Mouse (Mus musculus): ENCODE data around the gene Fxyd3. TPM values are rescaled to one million over a fixed set of nuclear protein-coding genes. Genes with fewer than 3 reads are reported as not detected.

Fxyd3 gene
- total RNA-seq, 1 experiment, result 3.2 TPM

DNA sequence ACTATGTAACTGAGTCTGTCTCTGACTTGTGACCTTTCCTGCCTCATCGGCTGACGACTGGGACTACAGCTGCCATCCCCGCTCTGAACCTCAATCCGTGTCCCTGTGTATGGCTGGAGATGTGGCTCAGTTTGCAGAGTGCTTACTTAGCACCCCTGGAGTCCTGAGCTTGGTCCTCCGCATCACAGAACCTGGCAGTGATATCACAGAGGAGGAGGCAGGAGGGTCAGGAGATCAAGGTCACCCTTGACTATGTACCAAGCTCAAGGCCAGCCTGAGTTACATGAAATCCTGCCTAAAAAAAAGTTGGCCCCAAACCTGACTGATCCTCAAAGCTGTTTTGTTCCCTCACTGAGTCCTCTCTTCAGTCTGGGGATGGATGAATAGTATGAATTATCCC is 18.8 kb downstream of the Fxyd3 start:
- no peak overlapping the region for H3K4me3 ChIP-seq (ENCODE audit: insufficient read depth in 1 of 2, low read depth in 1 of 2, low read length in 2 of 2, poor library complexity in 1 of 2, severe bottlenecking in 1 of 2)
- in situ Hi-C loops (cut with MboI; ENCODE audit: low sequenced_read_pairs in 2 of 2, unreplicated experiment in 2 of 2), result no loop called here
- no peak for DNase-seq (ENCODE audit: low read depth, low spot score)
- peaks cover 0 to 5% of the 10 kb centered on the region in 2 experiments; a peak in 2 of 4 replicates for H3K4me1 ChIP-seq (ENCODE audit: control insufficient read depth in 2 of 2, insufficient read depth in 2 of 2, low read length in 2 of 2, poor library complexity in 1 of 2)
- no peak for TF ChIP-seq HCFC1 (IDR thresholded peaks at IDR 0.05; ENCODE audit: borderline replicate concordance, insufficient read depth, low read length)
- no peak overlapping the region for H3K27ac ChIP-seq (ENCODE audit: insufficient read depth, low read depth, low read length, poor library complexity, severe bottlenecking)
- H3K9ac ChIP-seq (ENCODE audit: insufficient read depth, low read depth, low read length, poor library complexity, severe bottlenecking), result no peak overlapping the region
- H3K9me3 ChIP-seq (ENCODE audit: control insufficient read depth, insufficient read depth, low read depth, low read length), result no peaks in the 10 kb centered on the region
- H3K36me3 ChIP-seq (ENCODE audit: control insufficient read depth, insufficient read depth, low read length, poor library complexity, severe bottlenecking), result no peaks in the 10 kb centered on the region

DNA sequence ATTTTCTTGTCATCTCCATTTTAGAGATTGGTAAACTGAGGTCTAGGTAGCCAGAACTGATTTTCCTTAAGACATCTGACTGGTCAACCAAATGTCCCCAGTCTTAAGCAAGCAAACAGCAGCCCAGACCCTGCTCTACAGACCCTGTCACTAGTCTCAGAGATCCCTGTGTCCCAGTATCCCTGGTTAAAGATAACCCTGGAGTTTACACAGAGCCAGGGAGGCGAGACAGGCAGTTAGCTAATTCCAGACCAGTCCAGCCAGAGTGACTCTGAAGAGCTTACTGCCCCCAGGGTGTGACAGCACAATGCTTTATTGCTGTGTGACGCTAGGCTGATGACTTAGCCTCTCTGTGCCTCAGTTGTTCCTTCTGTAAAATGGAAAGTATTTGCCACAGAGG is 19.4 kb downstream of the Fxyd3 start, which contains the start of gene Fxyd1:
TSS of gene Fxyd1 (minus strand) at position 129 of the 400 bp plus-strand sequence.
- Histone ChIP-seq H3K4me1 (ENCODE audit: control insufficient read depth in 2 of 2, insufficient read depth in 2 of 2, low read length in 2 of 2, poor library complexity in 1 of 2) (peaks cover 0 to 7% of the 10 kb centered on the region in 2 experiments; a peak in 2 of 4 replicates), H3K4me3 (ENCODE audit: insufficient read depth in 1 of 2, low read depth in 1 of 2, low read length in 2 of 2, poor library complexity in 1 of 2, severe bottlenecking in 1 of 2) (no peak within 1 kb of the TSS), H3K27ac (ENCODE audit: insufficient read depth, low read depth, low read length, poor library complexity, severe bottlenecking) (no peak within 1 kb of the TSS), H3K9ac (ENCODE audit: insufficient read depth, low read depth, low read length, poor library complexity, severe bottlenecking) (no peak within 1 kb of the TSS), H3K36me3 (ENCODE audit: control insufficient read depth, insufficient read depth, low read length, poor library complexity, severe bottlenecking) (no peaks in the 10 kb centered on the region), H3K9me3 (ENCODE audit: control insufficient read depth, insufficient read depth, low read depth, low read length) (no peaks in the 10 kb centered on the region)
- in situ Hi-C loops (cut with MboI; ENCODE audit: low sequenced_read_pairs in 2 of 2, unreplicated experiment in 2 of 2), result no loop called here
- no peak for DNase-seq (ENCODE audit: low read depth, low spot score)
- TF ChIP-seq HCFC1 (IDR thresholded peaks at IDR 0.05; ENCODE audit: borderline replicate concordance, insufficient read depth, low read length), result no peak
- no peak for TF ChIP-seq CHD2 (IDR thresholded peaks at IDR 0.05; ENCODE audit: low read depth, low read length)
- no peak for TF ChIP-seq ZC3H11A (IDR thresholded peaks at IDR 0.05; ENCODE audit: borderline replicate concordance, low read depth, low read length)
- no peak for TF ChIP-seq ZNF384 (IDR thresholded peaks at IDR 0.05; ENCODE audit: low read depth, low read length)
- TF ChIP-seq MAFK (IDR thresholded peaks at IDR 0.05; ENCODE audit: insufficient read depth, low read depth, low read length), result no peak

DNA sequence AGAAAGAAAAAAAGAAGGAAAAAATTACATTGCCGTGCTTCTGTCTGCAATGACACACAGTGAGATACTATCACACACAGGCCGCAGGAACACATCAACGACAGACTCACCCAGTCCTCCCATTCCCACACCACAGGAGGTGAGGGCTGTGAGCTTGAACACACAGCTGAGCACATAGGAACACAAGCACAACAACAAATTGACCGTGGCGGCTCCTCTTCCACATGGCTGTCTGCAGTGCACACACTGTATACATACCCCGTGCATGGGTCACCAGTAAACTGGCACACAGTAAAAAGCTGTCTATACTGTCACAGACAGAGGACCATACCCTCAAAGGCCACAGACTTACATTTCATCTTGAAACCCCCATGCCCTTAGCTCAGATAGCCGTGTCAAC is 20.1 kb downstream of the Fxyd3 start:
- H3K4me3 ChIP-seq (ENCODE audit: insufficient read depth in 1 of 2, low read depth in 1 of 2, low read length in 2 of 2, poor library complexity in 1 of 2, severe bottlenecking in 1 of 2), result no peak overlapping the region
- no peaks in the 10 kb centered on the region for H3K36me3 ChIP-seq (ENCODE audit: control insufficient read depth, insufficient read depth, low read length, poor library complexity, severe bottlenecking)
- in situ Hi-C loops (cut with MboI; ENCODE audit: low sequenced_read_pairs in 2 of 2, unreplicated experiment in 2 of 2), result no loop called here
- H3K9me3 ChIP-seq (ENCODE audit: control insufficient read depth, insufficient read depth, low read depth, low read length), result no peaks in the 10 kb centered on the region
- no peak for DNase-seq (ENCODE audit: low read depth, low spot score)
- TF ChIP-seq ZNF384 (IDR thresholded peaks at IDR 0.05; ENCODE audit: low read depth, low read length) (no peak), ZC3H11A (IDR thresholded peaks at IDR 0.05; ENCODE audit: borderline replicate concordance, low read depth, low read length) (no peak), CHD2 (IDR thresholded peaks at IDR 0.05; ENCODE audit: low read depth, low read length) (no peak), MAFK (IDR thresholded peaks at IDR 0.05; ENCODE audit: insufficient read depth, low read depth, low read length) (no peak), HCFC1 (IDR thresholded peaks at IDR 0.05; ENCODE audit: borderline replicate concordance, insufficient read depth, low read length) (no peak)
- H3K4me1 ChIP-seq (ENCODE audit: control insufficient read depth in 2 of 2, insufficient read depth in 2 of 2, low read length in 2 of 2, poor library complexity in 1 of 2), result peaks cover 0 to 7% of the 10 kb centered on the region in 2 experiments; a peak in 2 of 4 replicates
- H3K9ac ChIP-seq (ENCODE audit: insufficient read depth, low read depth, low read length, poor library complexity, severe bottlenecking), result no peak overlapping the region
- H3K27ac ChIP-seq (ENCODE audit: insufficient read depth, low read depth, low read length, poor library complexity, severe bottlenecking), result no peak overlapping the region

DNA sequence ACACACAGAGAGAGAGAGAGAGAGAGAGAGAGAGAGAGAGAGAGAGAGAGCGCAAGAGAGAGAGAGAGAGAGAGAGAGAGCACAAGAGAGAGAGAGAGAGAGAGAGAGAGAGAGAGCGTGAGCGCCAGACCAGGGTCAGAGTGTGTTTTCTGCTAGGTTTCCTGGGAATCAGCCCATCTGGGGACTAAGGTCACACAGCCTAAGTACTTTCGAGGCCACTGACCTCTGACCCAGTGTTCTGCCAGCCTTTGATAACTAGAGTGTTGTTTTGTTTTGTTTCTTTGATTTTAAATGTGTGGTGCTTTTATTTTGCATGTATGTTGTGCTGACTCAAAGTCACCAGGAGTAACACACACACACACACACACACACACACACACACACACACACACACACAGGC is 20.6 kb downstream of the Fxyd3 start:
- no peak overlapping the region for H3K4me3 ChIP-seq (ENCODE audit: insufficient read depth in 1 of 2, low read depth in 1 of 2, low read length in 2 of 2, poor library complexity in 1 of 2, severe bottlenecking in 1 of 2)

DNA sequence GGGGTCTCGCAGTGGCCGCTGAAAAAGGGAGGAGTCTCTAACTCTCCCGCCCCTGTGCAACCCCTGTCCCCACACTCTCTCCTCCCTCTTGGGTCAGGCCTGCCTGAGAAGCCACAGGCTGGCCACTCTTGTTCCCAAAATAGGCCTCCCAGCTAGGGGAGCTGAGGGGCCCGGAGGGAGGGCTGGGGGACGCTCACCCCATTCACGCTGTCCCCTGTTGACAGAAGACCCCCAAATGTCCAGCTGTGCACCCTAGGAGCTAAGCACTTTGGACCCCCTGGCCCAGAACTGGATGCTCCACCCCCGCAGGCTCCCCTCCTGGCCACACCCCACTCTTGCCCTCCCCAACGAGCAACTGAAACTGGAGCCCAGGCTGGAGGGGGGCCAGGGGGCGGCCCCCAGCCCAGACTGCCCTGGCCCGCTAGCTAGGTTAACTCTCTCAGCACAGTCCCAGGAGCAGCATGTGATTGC is 21.1 kb downstream of the Fxyd3 start:
- DNase-seq (ENCODE audit: low read depth, low spot score), result no peak
- TF ChIP-seq ZNF384 (IDR thresholded peaks at IDR 0.05; ENCODE audit: low read depth, low read length), result no peak
- TF ChIP-seq ZC3H11A (IDR thresholded peaks at IDR 0.05; ENCODE audit: borderline replicate concordance, low read depth, low read length), result no peak
- TF ChIP-seq CHD2 (IDR thresholded peaks at IDR 0.05; ENCODE audit: low read depth, low read length), result no peak
- TF ChIP-seq MAFK (IDR thresholded peaks at IDR 0.05; ENCODE audit: insufficient read depth, low read depth, low read length), result no peak
- TF ChIP-seq HCFC1 (IDR thresholded peaks at IDR 0.05; ENCODE audit: borderline replicate concordance, insufficient read depth, low read length), result no peak
- peaks cover 0 to 9% of the 10 kb centered on the region in 2 experiments; a peak in 2 of 4 replicates for H3K4me1 ChIP-seq (ENCODE audit: control insufficient read depth in 2 of 2, insufficient read depth in 2 of 2, low read length in 2 of 2, poor library complexity in 1 of 2)
- no peak overlapping the region for H3K27ac ChIP-seq (ENCODE audit: insufficient read depth, low read depth, low read length, poor library complexity, severe bottlenecking)
- H3K36me3 ChIP-seq (ENCODE audit: control insufficient read depth, insufficient read depth, low read length, poor library complexity, severe bottlenecking), result no peaks in the 10 kb centered on the region
- in situ Hi-C loops (cut with MboI; ENCODE audit: low sequenced_read_pairs in 2 of 2, unreplicated experiment in 2 of 2), result no loop called here
- H3K4me3 ChIP-seq (ENCODE audit: insufficient read depth in 1 of 2, low read depth in 1 of 2, low read length in 2 of 2, poor library complexity in 1 of 2, severe bottlenecking in 1 of 2), result no peak overlapping the region
- H3K9ac ChIP-seq (ENCODE audit: insufficient read depth, low read depth, low read length, poor library complexity, severe bottlenecking), result no peak overlapping the region
- no peaks in the 10 kb centered on the region for H3K9me3 ChIP-seq (ENCODE audit: control insufficient read depth, insufficient read depth, low read depth, low read length)

More for the DNA sequence above, 20.6 kb downstream of the Fxyd3 start:
- Histone ChIP-seq H3K9ac (ENCODE audit: insufficient read depth, low read depth, low read length, poor library complexity, severe bottlenecking) (no peak overlapping the region), H3K9me3 (ENCODE audit: control insufficient read depth, insufficient read depth, low read depth, low read length) (no peaks in the 10 kb centered on the region), H3K27ac (ENCODE audit: insufficient read depth, low read depth, low read length, poor library complexity, severe bottlenecking) (no peak overlapping the region), H3K4me1 (ENCODE audit: control insufficient read depth in 2 of 2, insufficient read depth in 2 of 2, low read length in 2 of 2, poor library complexity in 1 of 2) (peaks cover 0 to 9% of the 10 kb centered on the region in 2 experiments; a peak in 2 of 4 replicates), H3K36me3 (ENCODE audit: control insufficient read depth, insufficient read depth, low read length, poor library complexity, severe bottlenecking) (no peaks in the 10 kb centered on the region)
- DNase-seq (ENCODE audit: low read depth, low spot score), result no peak
- TF ChIP-seq ZC3H11A (IDR thresholded peaks at IDR 0.05; ENCODE audit: borderline replicate concordance, low read depth, low read length), result no peak
- no peak for TF ChIP-seq CHD2 (IDR thresholded peaks at IDR 0.05; ENCODE audit: low read depth, low read length)
- TF ChIP-seq HCFC1 (IDR thresholded peaks at IDR 0.05; ENCODE audit: borderline replicate concordance, insufficient read depth, low read length), result no peak
- in situ Hi-C loops (cut with MboI; ENCODE audit: low sequenced_read_pairs in 2 of 2, unreplicated experiment in 2 of 2), result no loop called here
